Mouse (Mus musculus): Measurements from ENCODE around the gene Dut.

DNA sequence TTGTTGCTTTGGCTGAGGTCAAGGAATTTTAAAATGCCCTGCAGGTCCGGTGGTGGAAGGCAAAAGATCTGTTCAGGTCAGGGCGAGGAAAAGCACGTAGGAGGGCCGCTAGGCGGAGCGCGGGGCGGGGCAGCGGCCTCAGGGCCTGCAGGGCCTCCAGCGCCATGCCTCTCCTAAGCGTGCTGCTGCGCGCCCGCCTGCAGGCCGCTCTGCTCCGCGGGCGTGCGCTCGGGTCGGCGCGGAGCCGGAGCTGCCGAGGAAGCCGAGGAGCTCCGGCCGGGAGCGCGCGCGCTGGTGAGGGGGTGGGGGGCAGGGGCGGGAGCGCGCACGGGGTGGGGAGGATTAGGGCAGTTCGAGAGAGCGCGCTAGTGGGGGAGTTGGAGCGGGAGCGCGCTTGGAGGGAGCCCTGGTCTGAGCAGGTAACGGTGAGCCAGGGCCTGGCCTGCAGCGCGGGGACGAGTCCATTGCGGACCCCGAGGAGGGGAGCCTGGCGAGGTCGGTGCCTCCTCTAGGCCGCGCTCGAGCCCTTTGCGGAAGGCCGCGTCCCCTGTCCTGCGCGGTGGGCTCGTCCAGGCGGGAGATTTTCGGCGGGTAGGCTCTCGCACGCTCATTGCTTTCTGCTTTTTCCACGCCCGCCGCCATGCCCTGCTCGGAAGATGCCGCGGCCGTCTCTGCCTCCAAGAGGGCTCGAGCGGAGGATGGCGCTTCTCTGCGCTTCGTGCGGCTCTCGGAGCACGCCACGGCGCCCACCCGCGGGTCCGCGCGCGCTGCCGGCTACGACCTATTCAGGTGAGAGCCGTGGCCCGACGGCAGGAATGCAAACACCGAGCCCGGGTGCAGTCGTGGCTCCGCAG is at the start of gene Dut:
- TF ChIP-seq GATA1 (IDR thresholded peaks at IDR 0.05; ENCODE audit: low read depth, low read length) = no peak
- no peak for TF ChIP-seq MAZ (IDR thresholded peaks at IDR 0.05; ENCODE audit: low read depth, low read length)
- no peak for TF ChIP-seq CHD2 (IDR thresholded peaks at IDR 0.05; ENCODE audit: low read length)
- TF ChIP-seq POLR2AphosphoS5 (IDR thresholded peaks at IDR 0.05; ENCODE audit: borderline replicate concordance, low read depth, low read length) = no peak; the same call in 1 of the 2 replicates
- no peak for TF ChIP-seq CTCF (IDR thresholded peaks at IDR 0.05 in 2 of 3, conservative IDR thresholded peaks at IDR 0.05 in 1 of 3; ENCODE audit: control insufficient read depth in 1 of 3, insufficient read depth in 1 of 3, low read depth in 2 of 3, low read length in 3 of 3, poor library complexity in 1 of 3, severe bottlenecking in 1 of 3)
- no peak for TF ChIP-seq TAL1 (IDR thresholded peaks at IDR 0.05; ENCODE audit: low read length)
